Mouse (Mus musculus) stomach, embryonic 16.5 days (tissue): ENCODE data around the gene Dst. TPM values are rescaled to one million over a fixed set of nuclear protein-coding genes. Genes with fewer than 3 reads are reported as not detected.

Experiments used
- ATAC-seq: fragments of 200-750 bp; cut with Nextera tagmentation; 2 replicates; pipeline ENCODE4 v1.8.0; 2017; ENCODE audit warnings: moderate number of reproducible peaks, moderate TSS enrichment; ENCODE audit not compliant: insufficient read depth, low FRiP score
- H3K27ac ChIP-seq: fragments of 300-500 bp; sonication (generic); 2 replicates; pipeline ENCODE4 v1.5.1; 2014; ENCODE audit warnings: low read length
- H3K27me3 ChIP-seq: fragments of 300-500 bp; sonication (generic); 2 replicates; pipeline ENCODE4 v1.6.1; 2014; ENCODE audit warnings: low read length, control low read depth, mixed read lengths; ENCODE audit not compliant: control insufficient read depth, insufficient read depth
- H3K36me3 ChIP-seq: fragments of 300-500 bp; sonication (generic); 2 replicates; pipeline ENCODE4 v1.6.1; 2014; ENCODE audit warnings: low read length; ENCODE audit not compliant: control insufficient read depth, insufficient read depth
- H3K4me1 ChIP-seq: fragments of 300-500 bp; sonication (generic); 2 replicates; pipeline ENCODE4 v1.6.1; 2014; ENCODE audit warnings: low read length, control low read depth, mixed read lengths; ENCODE audit not compliant: control insufficient read depth, insufficient read depth
- H3K4me2 ChIP-seq: fragments of 300-500 bp; sonication (generic); 2 replicates; pipeline ENCODE4 v1.6.1; 2014; ENCODE audit warnings: low read depth, low read length, mixed read lengths
- H3K4me3 ChIP-seq: fragments of 300-500 bp; sonication (generic); replicated peaks from 2 replicates; pipeline ENCODE4 v1.5.1; 2014; ENCODE audit warnings: mild to moderate bottlenecking, low read length
- H3K9ac ChIP-seq: fragments of 300-500 bp; sonication (generic); 2 replicates; pipeline ENCODE4 v1.6.1; 2014; ENCODE audit warnings: low read length
- H3K9me3 ChIP-seq: fragments of 300-500 bp; sonication (generic); replicated peaks from 2 replicates; pipeline ENCODE4 v1.6.1; 2016; ENCODE audit warnings: low read length, control low read depth; ENCODE audit not compliant: control insufficient read depth
- WGBS: fragments of 180-500 bp; shearing (Covaris S2); extraction: QIAGEN DNeasy Blood & Tissue Kit; methylation state at CpG from one replicate; pipeline ENCODE4 v1.1.7; 2014; 5-methylcytosine and 5-hydroxymethylcytosine counted together
- polyA plus RNA-seq: library from polyadenylated mRNA; unstranded; fragments of >200 nt; fragmentation: Nextera tagmentation; extraction: Ambion mirVana; gene quantifications from 2 replicates; pipeline ENCODE4 v1.2.1, GENCODE M21; 2015

The Dst gene
- polyA plus RNA-seq, 1 experiment from 2014 or later = 27.8 TPM

DNA sequence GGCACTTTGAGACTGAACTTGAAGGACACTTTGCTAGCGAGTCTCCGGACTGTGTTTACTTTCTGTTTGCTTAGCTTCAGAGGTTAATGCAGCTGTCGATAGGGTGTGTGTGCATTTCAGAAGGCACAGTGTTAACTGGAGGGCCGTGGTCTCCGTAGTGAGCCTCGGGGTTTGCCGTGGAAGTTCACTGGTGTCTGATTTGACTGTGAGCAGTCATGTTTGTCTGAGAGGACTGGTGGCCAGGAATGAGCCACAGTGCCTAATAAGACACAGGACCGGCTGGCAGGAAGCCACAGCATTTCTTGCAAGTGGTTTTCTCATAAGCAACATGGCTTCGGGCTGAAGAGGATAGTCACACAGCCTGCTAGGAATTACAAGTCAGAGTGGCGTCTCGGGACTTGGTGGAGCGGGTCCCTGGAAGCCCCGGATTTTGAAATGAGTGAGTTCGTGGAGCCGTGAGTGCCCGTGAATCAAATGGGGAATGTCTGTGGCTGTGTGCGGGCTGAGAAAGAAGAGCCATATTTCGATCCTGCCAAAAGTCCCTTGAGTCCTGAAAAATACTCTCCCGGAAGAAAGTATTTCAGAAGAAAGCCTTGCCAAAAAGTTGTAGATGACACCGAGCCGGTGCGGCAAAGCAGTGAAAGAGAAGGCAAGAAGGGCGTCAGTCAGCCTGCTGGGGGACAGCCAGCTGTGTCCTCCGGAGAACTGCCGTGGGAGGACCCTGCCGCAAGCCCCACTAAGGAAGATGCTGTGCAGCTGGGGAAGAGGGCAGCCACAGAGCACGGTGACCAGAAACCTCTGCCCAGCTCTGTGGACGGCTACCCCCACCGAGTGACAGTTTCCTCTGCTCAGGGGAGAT lies 213.4 kb downstream of the Dst start:
- Histone ChIP-seq H3K27me3 (no peaks in the 10 kb centered on the region), H3K36me3 (no peaks in the 10 kb centered on the region), H3K4me1 (peaks cover 26% of the 10 kb centered on the region), H3K9me3 (no peaks in the 10 kb centered on the region), H3K9ac (peak overlapping the region; percentile 68), H3K4me2 (peak overlapping the region; percentile 69), H3K4me3 (peak overlapping the region; percentile 48), H3K27ac (peak overlapping the region; percentile 91)
- 23% methylated on average over 29 of the region's 29 CpGs for WGBS
- ATAC-seq = no peak; the same call in 1 of the 2 replicates

DNA sequence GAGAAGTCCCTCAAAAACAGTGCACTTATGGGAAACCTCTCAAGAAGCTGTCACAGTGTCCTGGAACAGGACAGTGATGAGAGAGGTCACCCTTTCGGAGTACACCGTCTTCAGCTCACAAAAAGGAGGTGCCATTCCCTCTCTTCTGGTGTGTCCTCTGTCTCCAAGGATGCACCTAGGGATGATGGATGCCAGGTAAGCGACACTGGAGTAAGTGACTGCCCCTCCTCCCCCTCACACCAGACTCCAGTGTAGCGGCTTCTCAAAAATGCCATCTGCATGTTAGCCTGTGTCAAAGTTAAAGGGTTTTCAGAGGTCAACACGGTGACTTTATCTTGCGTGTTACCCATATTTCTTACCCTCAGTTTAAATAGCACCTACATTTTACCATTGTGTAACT lies 214.2 kb downstream of the Dst start:
- no peak overlapping the region for H3K27ac ChIP-seq
- ATAC-seq = no peak
- no peaks in the 10 kb centered on the region for H3K36me3 ChIP-seq
- 74% methylated on average over 6 of the region's 6 CpGs for WGBS
- peak overlapping the region; percentile 69 for H3K4me2 ChIP-seq
- peaks cover 26% of the 10 kb centered on the region for H3K4me1 ChIP-seq
- no peaks in the 10 kb centered on the region for H3K27me3 ChIP-seq
- H3K9ac ChIP-seq = 0 out of 2 replicates have a peak overlapping the region, but pooled peaks have one; percentile 68
- H3K9me3 ChIP-seq = no peaks in the 10 kb centered on the region
- H3K4me3 ChIP-seq = peak overlapping the region; percentile 48

DNA sequence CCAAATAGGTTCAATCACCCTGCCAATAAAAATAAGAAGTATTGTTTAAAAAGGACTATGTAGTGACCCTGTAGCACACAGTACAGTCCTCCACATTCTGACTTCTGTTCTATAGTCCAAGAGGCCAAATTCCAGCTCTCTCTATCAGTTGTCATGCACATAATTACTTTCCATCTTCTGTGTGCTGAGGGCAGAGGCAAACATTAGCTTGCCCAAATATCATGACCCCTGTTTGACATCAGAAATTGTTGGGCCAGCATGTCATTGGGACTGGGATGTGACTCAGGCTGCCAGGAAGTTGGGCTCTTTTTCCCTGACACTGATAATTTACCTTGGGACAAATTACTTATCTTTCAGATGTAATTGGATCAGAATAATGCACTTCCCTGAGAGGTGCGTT lies 214.9 kb downstream of the Dst start:
- Histone ChIP-seq H3K4me1 (peaks cover 28% of the 10 kb centered on the region), H3K4me2 (no peak overlapping the region)

GRCm38 (mm10) chr1:34123334-34123733 lies 215.3 kb downstream of the Dst start:
- Histone ChIP-seq H3K27ac (no peak overlapping the region), H3K4me2 (peak overlapping the region; percentile 17; the same call in 1 of the 2 replicates), H3K9ac (no peak overlapping the region), H3K9me3 (no peaks in the 10 kb centered on the region), H3K27me3 (no peaks in the 10 kb centered on the region), H3K4me3 (no peak overlapping the region), H3K36me3 (no peaks in the 10 kb centered on the region), H3K4me1 (peaks cover 28% of the 10 kb centered on the region)
- ATAC-seq = no peak
- 52% methylated on average over 5 of the region's 5 CpGs for WGBS

More for the DNA sequence above, 214.9 kb downstream of the Dst start:
- H3K36me3 ChIP-seq = no peaks in the 10 kb centered on the region
- H3K9ac ChIP-seq = no peak overlapping the region
- H3K9me3 ChIP-seq = no peaks in the 10 kb centered on the region
- no peak overlapping the region for H3K27ac ChIP-seq
- no peaks in the 10 kb centered on the region for H3K27me3 ChIP-seq
- no peak for ATAC-seq
- no peak overlapping the region for H3K4me3 ChIP-seq
- WGBS = 64% methylated on average over 1 of the region's 1 CpGs

DNA sequence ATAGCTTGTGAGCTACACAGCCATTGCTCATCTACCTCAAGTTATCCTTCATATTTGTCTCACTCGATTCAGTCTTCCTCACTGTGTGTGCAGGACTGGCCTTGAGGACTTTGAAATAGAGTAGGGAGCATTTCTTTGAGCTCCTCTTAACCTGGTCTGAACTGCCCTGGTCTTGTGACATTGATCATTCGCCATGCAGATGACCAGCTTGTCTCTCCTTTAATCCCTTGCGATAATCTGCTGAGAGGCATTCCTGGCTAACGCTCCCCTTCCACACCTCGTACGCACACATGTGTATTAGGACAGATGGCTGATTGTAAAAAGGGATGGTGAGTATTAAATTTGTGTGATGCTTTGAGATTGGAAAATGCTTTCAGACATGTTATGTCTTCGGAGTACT lies 216.4 kb downstream of the Dst start:
- no peak for ATAC-seq
- no peak overlapping the region for H3K4me3 ChIP-seq
- H3K4me1 ChIP-seq = peaks cover 27% of the 10 kb centered on the region
- no peaks in the 10 kb centered on the region for H3K27me3 ChIP-seq
- no peak overlapping the region for H3K27ac ChIP-seq
- no peak overlapping the region for H3K4me2 ChIP-seq
- H3K9ac ChIP-seq = no peak overlapping the region
- 88% methylated on average over 7 of the region's 7 CpGs for WGBS
- no peaks in the 10 kb centered on the region for H3K36me3 ChIP-seq
- no peaks in the 10 kb centered on the region for H3K9me3 ChIP-seq

DNA sequence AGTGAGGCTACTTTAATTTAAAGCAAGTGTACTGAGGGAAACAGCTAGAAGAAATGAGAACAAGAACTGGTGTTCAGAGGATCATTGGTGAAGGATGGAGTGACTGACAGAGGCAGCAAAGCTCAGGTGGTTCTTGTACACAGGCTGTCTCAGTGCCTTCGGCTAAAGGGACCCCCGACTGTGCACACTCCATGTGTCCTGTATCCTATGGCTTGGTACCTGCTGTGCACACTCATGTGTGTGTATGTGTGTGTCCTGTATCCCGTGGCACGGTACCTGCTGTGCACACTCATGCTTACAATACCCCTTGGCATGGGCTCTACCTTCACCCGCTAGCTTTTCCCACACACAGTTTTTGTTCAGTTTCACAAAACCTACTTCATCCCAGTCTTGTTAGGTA lies 217.1 kb downstream of the Dst start:
- no peak overlapping the region for H3K4me2 ChIP-seq
- H3K4me3 ChIP-seq = no peak overlapping the region
- H3K27ac ChIP-seq = no peak overlapping the region
- WGBS = 92% methylated on average over 5 of the region's 5 CpGs
- no peaks in the 10 kb centered on the region for H3K36me3 ChIP-seq
- H3K27me3 ChIP-seq = no peaks in the 10 kb centered on the region
- H3K9ac ChIP-seq = no peak overlapping the region
- H3K4me1 ChIP-seq = peaks cover 19% of the 10 kb centered on the region
- ATAC-seq = no peak
- H3K9me3 ChIP-seq = no peaks in the 10 kb centered on the region

GRCm38 (mm10) chr1:34127714-34128474 lies 219.9 kb downstream of the Dst start:
- 59% methylated on average over 15 of the region's 15 CpGs for WGBS
- no peak for ATAC-seq
- H3K27ac ChIP-seq = no peak overlapping the region

DNA sequence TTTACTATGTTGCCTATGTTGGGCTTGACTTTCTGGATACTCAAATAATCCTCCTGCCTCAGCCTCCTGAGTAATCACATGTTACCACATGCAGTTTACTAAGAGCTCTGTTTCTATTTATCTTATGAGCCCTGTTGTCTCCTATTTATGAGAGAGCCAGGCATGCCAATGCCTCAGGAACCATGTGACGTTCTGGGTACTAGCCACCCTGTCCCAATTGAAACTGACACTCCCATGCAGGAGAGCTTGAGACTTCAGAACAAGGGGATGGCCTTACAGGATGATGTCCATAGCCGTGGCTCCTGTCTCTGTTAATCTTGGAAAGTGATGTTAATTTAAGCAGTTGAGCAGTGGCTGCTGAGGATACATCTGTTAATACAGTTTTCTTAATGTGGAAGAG lies 220.8 kb downstream of the Dst start:
- H3K9ac ChIP-seq = no peak overlapping the region
- H3K4me3 ChIP-seq = no peak overlapping the region
- H3K36me3 ChIP-seq = no peaks in the 10 kb centered on the region
- H3K4me2 ChIP-seq = no peak overlapping the region
- no peak for ATAC-seq
- H3K27me3 ChIP-seq = no peaks in the 10 kb centered on the region
- H3K4me1 ChIP-seq = peaks cover 3% of the 10 kb centered on the region
- 83% methylated on average over 2 of the region's 2 CpGs for whole genome bisulfite sequencing
- no peaks in the 10 kb centered on the region for H3K9me3 ChIP-seq
- no peak overlapping the region for H3K27ac ChIP-seq

More at GRCm38 (mm10) chr1:34127714-34128474, 219.9 kb downstream of the Dst start:
- Histone ChIP-seq H3K36me3 (no peaks in the 10 kb centered on the region), H3K4me3 (no peak overlapping the region), H3K9me3 (no peaks in the 10 kb centered on the region), H3K4me2 (no peak overlapping the region), H3K4me1 (peaks cover 3% of the 10 kb centered on the region; the same call in 1 of the 2 replicates), H3K27me3 (no peaks in the 10 kb centered on the region), H3K9ac (no peak overlapping the region)

DNA sequence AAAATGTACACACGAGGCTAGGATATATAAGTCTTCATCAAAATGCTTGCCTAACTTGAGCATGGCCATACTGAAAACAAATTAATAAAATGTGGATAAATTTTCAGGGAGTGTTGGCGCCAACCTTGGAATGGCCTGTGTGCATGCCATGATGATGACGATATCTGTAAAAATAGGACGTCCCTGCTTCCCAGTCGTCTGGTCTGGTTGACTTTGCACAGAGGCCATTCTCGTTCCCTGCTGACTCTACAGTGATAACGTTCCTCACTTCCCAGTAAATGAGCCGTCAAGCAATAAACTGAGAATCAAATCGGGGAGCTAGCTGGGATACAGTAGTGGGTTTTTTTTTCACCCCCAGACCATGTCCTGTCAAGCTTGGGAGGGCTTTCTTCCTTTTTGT lies 221.7 kb downstream of the Dst start:
- Histone ChIP-seq H3K9ac (no peak overlapping the region), H3K27me3 (no peaks in the 10 kb centered on the region), H3K9me3 (no peaks in the 10 kb centered on the region), H3K4me3 (no peak overlapping the region), H3K4me1 (peaks cover 3% of the 10 kb centered on the region), H3K36me3 (no peaks in the 10 kb centered on the region), H3K4me2 (no peak overlapping the region), H3K27ac (no peak overlapping the region)
- WGBS = 62% methylated on average over 9 of the region's 9 CpGs
- ATAC-seq = no peak
